Mouse (Mus musculus) hindbrain, embryonic 15.5 days (tissue): Measurements from ENCODE around the gene Zmiz1. TPM values are rescaled to one million over a fixed set of nuclear protein-coding genes. Genes with fewer than 3 reads are reported as not detected.

ENCODE experiments used
- ATAC-seq: fragments of 200-750 bp; cut with Nextera tagmentation; 2 replicates; pipeline ENCODE4 v1.8.0; 2017; ENCODE audit warnings: low read depth, moderate number of reproducible peaks, moderate TSS enrichment; ENCODE audit not compliant: low FRiP score
- H3K27ac ChIP-seq: fragments of 300-500 bp; sonication (generic); replicated peaks from 2 replicates; pipeline ENCODE4 v1.5.1; 2015; ENCODE audit warnings: mild to moderate bottlenecking, inconsistent platforms
- H3K27me3 ChIP-seq: fragments of 300-500 bp; sonication (generic); 2 replicates; pipeline ENCODE4 v1.6.1; 2015; ENCODE audit warnings: control low read depth, inconsistent platforms
- H3K36me3 ChIP-seq: fragments of 300-500 bp; sonication (generic); 2 replicates; pipeline ENCODE4 v1.6.1; 2015; ENCODE audit warnings: control low read depth, inconsistent platforms
- H3K4me1 ChIP-seq: fragments of 300-500 bp; sonication (generic); replicated peaks from 2 replicates; pipeline ENCODE4 v1.6.1; 2015; ENCODE audit warnings: control low read depth, inconsistent platforms
- H3K4me2 ChIP-seq: fragments of 300-500 bp; sonication (generic); 2 replicates; pipeline ENCODE4 v1.6.1; 2015; ENCODE audit warnings: moderate library complexity, mild to moderate bottlenecking, inconsistent platforms
- H3K4me3 ChIP-seq: fragments of 300-500 bp; sonication (generic); 2 replicates; pipeline ENCODE4 v1.5.1; 2015; ENCODE audit warnings: mild to moderate bottlenecking, inconsistent platforms
- H3K9ac ChIP-seq: fragments of 300-500 bp; sonication (generic); 2 replicates; pipeline ENCODE4 v1.6.1; 2015; ENCODE audit warnings: inconsistent platforms
- H3K9me3 ChIP-seq: fragments of 300-500 bp; sonication (generic); 2 replicates; pipeline ENCODE4 v1.6.1; 2016; ENCODE audit warnings: control low read depth, inconsistent platforms
- WGBS: fragments of 180-500 bp; shearing (Covaris S2); methylation state at CpG from one replicate; pipeline ENCODE4 v1.1.7; 2015; 5-methylcytosine and 5-hydroxymethylcytosine counted together
- polyA plus RNA-seq: library from polyadenylated mRNA; unstranded; fragments of >200 nt; fragmentation: Nextera tagmentation; extraction: Ambion mirVana; gene quantifications from 2 replicates; pipeline ENCODE4 v1.2.1, GENCODE M21; 2015

Zmiz1 gene
- polyA plus RNA-seq, 1 experiment from 2014 or later: 70.9 TPM

GRCm38 (mm10) chr14:25694569-25694897 is 235.5 kb downstream of the Zmiz1 start:
- H3K36me3 ChIP-seq: peaks cover 19% of the 10 kb centered on the region
- 2% methylated on average over 10 of the region's 10 CpGs for WGBS
- peak overlapping the region; percentile 81 for H3K9ac ChIP-seq
- peak; percentile 42 for ATAC-seq
- H3K27me3 ChIP-seq: no peaks in the 10 kb centered on the region
- H3K4me1 ChIP-seq: peaks cover 25% of the 10 kb centered on the region
- peak overlapping the region; percentile 50 for H3K27ac ChIP-seq
- peak overlapping the region; percentile 88 for H3K4me3 ChIP-seq
- peak overlapping the region; percentile 94 for H3K4me2 ChIP-seq
- H3K9me3 ChIP-seq: no peaks in the 10 kb centered on the region

GRCm38 (mm10) chr14:25695059-25695458 is 236.1 kb downstream of the Zmiz1 start:
- H3K27ac ChIP-seq: no peak overlapping the region
- no peak for ATAC-seq
- no peaks in the 10 kb centered on the region for H3K9me3 ChIP-seq
- peak overlapping the region; percentile 94 for H3K4me2 ChIP-seq
- peak overlapping the region; percentile 88 for H3K4me3 ChIP-seq
- H3K36me3 ChIP-seq: peaks cover 21% of the 10 kb centered on the region
- H3K4me1 ChIP-seq: peaks cover 25% of the 10 kb centered on the region
- H3K9ac ChIP-seq: peak overlapping the region; percentile 81
- H3K27me3 ChIP-seq: no peaks in the 10 kb centered on the region
- WGBS: 69% methylated on average over 6 of the region's 6 CpGs

- Histone ChIP-seq H3K4me2 (no peak overlapping the region), H3K27me3 (no peaks in the 10 kb centered on the region), H3K36me3 (peaks cover 25% of the 10 kb centered on the region), H3K9me3 (no peaks in the 10 kb centered on the region), H3K9ac (no peak overlapping the region), H3K27ac (no peak overlapping the region), H3K4me3 (no peak overlapping the region), H3K4me1 (peaks cover 25% of the 10 kb centered on the region)
- ATAC-seq: no peak
- WGBS: 74% methylated on average over 2 of the region's 2 CpGs
Measured at GRCm38 (mm10) chr14:25696356-25696755, 237.4 kb downstream of the Zmiz1 start.

- ATAC-seq: 0 out of 2 replicates have a peak, but pooled peaks have one; percentile 25
- Histone ChIP-seq H3K4me2 (no peak overlapping the region), H3K27me3 (no peaks in the 10 kb centered on the region), H3K9me3 (no peaks in the 10 kb centered on the region), H3K4me1 (no peaks in the 10 kb centered on the region), H3K4me3 (no peak overlapping the region), H3K9ac (no peak overlapping the region), H3K36me3 (peaks cover 25% of the 10 kb centered on the region), H3K27ac (no peak overlapping the region)
Measured at GRCm38 (mm10) chr14:25701986-25702385, 243.0 kb downstream of the Zmiz1 start.

GRCm38 (mm10) chr14:25707691-25708181 is 248.8 kb downstream of the Zmiz1 start:
- ATAC-seq: peak; percentile 24; the same call in 1 of the 2 replicates
- no peak overlapping the region for H3K4me2 ChIP-seq
- no peaks in the 10 kb centered on the region for H3K27me3 ChIP-seq
- no peak overlapping the region for H3K4me3 ChIP-seq
- H3K9me3 ChIP-seq: no peaks in the 10 kb centered on the region
- no peak overlapping the region for H3K27ac ChIP-seq
- H3K4me1 ChIP-seq: peaks cover 13% of the 10 kb centered on the region; the same call in 1 of the 2 replicates
- no peak overlapping the region for H3K9ac ChIP-seq
- H3K36me3 ChIP-seq: no peaks in the 10 kb centered on the region
- 59% methylated on average over 5 of the region's 5 CpGs for WGBS

- Histone ChIP-seq H3K4me1 (peaks cover 13% of the 10 kb centered on the region; the same call in 1 of the 2 replicates), H3K36me3 (no peaks in the 10 kb centered on the region), H3K27ac (no peak overlapping the region), H3K4me3 (no peak overlapping the region), H3K9me3 (no peaks in the 10 kb centered on the region), H3K9ac (no peak overlapping the region), H3K27me3 (no peaks in the 10 kb centered on the region), H3K4me2 (no peak overlapping the region)
- 0 out of 2 replicates have a peak, but pooled peaks have one; percentile 29 for ATAC-seq
- WGBS: 68% methylated on average over 4 of the region's 4 CpGs
Measured at GRCm38 (mm10) chr14:25708451-25708850, 249.5 kb downstream of the Zmiz1 start.

GRCm38 (mm10) chr14:25708917-25709316 is 249.9 kb downstream of the Zmiz1 start:
- Histone ChIP-seq H3K27me3 (no peaks in the 10 kb centered on the region), H3K4me2 (no peak overlapping the region), H3K36me3 (no peaks in the 10 kb centered on the region), H3K27ac (no peak overlapping the region), H3K4me3 (no peak overlapping the region), H3K4me1 (peaks cover 13% of the 10 kb centered on the region; the same call in 1 of the 2 replicates), H3K9ac (no peak overlapping the region), H3K9me3 (no peaks in the 10 kb centered on the region)
- 89% methylated on average over 2 of the region's 2 CpGs for whole genome bisulfite sequencing
- 0 out of 2 replicates have a peak, but pooled peaks have one; percentile 7 for ATAC-seq

- ATAC-seq: no peak
Measured at GRCm38 (mm10) chr14:25710073-25710472, 251.1 kb downstream of the Zmiz1 start.

GRCm38 (mm10) chr14:25710681-25711080 is 251.7 kb downstream of the Zmiz1 start:
- Histone ChIP-seq H3K4me1 (peaks cover 13% of the 10 kb centered on the region; the same call in 1 of the 2 replicates), H3K9ac (no peak overlapping the region), H3K27ac (no peak overlapping the region), H3K27me3 (no peaks in the 10 kb centered on the region), H3K9me3 (no peaks in the 10 kb centered on the region), H3K4me3 (no peak overlapping the region), H3K4me2 (no peak overlapping the region), H3K36me3 (no peaks in the 10 kb centered on the region)
- 66% methylated on average over 4 of the region's 4 CpGs for whole genome bisulfite sequencing
- ATAC-seq: no peak

More at GRCm38 (mm10) chr14:25710073-25710472, 251.1 kb downstream of the Zmiz1 start:
- Histone ChIP-seq H3K27me3 (no peaks in the 10 kb centered on the region), H3K27ac (no peak overlapping the region), H3K9me3 (no peaks in the 10 kb centered on the region), H3K36me3 (no peaks in the 10 kb centered on the region), H3K4me1 (peaks cover 13% of the 10 kb centered on the region; the same call in 1 of the 2 replicates), H3K4me2 (no peak overlapping the region), H3K4me3 (no peak overlapping the region), H3K9ac (no peak overlapping the region)
- 65% methylated on average over 4 of the region's 4 CpGs for WGBS

GRCm38 (mm10) chr14:25711177-25711576 is 252.2 kb downstream of the Zmiz1 start:
- no peaks in the 10 kb centered on the region for H3K27me3 ChIP-seq
- H3K4me3 ChIP-seq: no peak overlapping the region
- H3K4me2 ChIP-seq: no peak overlapping the region
- no peaks in the 10 kb centered on the region for H3K9me3 ChIP-seq
- peaks cover 13% of the 10 kb centered on the region; the same call in 1 of the 2 replicates for H3K4me1 ChIP-seq
- H3K9ac ChIP-seq: no peak overlapping the region
- H3K27ac ChIP-seq: no peak overlapping the region
- H3K36me3 ChIP-seq: no peaks in the 10 kb centered on the region
- no peak for ATAC-seq
- 64% methylated on average over 7 of the region's 7 CpGs for WGBS

GRCm38 (mm10) chr14:25711602-25712001 is 252.6 kb downstream of the Zmiz1 start:
- H3K27me3 ChIP-seq: no peaks in the 10 kb centered on the region
- H3K9ac ChIP-seq: no peak overlapping the region
- no peak overlapping the region for H3K4me3 ChIP-seq
- WGBS: 69% methylated on average over 8 of the region's 8 CpGs
- H3K4me1 ChIP-seq: peaks cover 13% of the 10 kb centered on the region; the same call in 1 of the 2 replicates
- no peaks in the 10 kb centered on the region for H3K9me3 ChIP-seq
- H3K27ac ChIP-seq: no peak overlapping the region
- ATAC-seq: no peak
- H3K4me2 ChIP-seq: no peak overlapping the region
- H3K36me3 ChIP-seq: no peaks in the 10 kb centered on the region

- no peak overlapping the region for H3K9ac ChIP-seq
- no peak overlapping the region for H3K4me3 ChIP-seq
- no peaks in the 10 kb centered on the region for H3K27me3 ChIP-seq
- no peak overlapping the region for H3K4me2 ChIP-seq
- no peaks in the 10 kb centered on the region for H3K36me3 ChIP-seq
- WGBS: 16% methylated on average over 4 of the region's 4 CpGs
- 0 out of 2 replicates have a peak, but pooled peaks have one; percentile 59 for ATAC-seq
- no peak overlapping the region for H3K27ac ChIP-seq
- peaks cover 19% of the 10 kb centered on the region; the same call in 1 of the 2 replicates for H3K4me1 ChIP-seq
- no peaks in the 10 kb centered on the region for H3K9me3 ChIP-seq
Measured at GRCm38 (mm10) chr14:25713443-25713842, 254.5 kb downstream of the Zmiz1 start.
